Mouse (Mus musculus) hindbrain, embryonic 10.5 days (tissue): ENCODE measurements around the gene Nhsl1. TPM values are rescaled to one million over a fixed set of nuclear protein-coding genes. Genes with fewer than 3 reads are reported as not detected.

Experiments
- DNase-seq: peaks from one replicate; pipeline ENCODE4 v3.0.0-alpha.2; 2017; ENCODE audit warnings: low spot score
- H3K27ac ChIP-seq: fragments of 300-500 bp; sonication (generic); 2 replicates; pipeline ENCODE4 v1.5.1; 2016; ENCODE audit warnings: mild to moderate bottlenecking, moderate library complexity
- H3K27me3 ChIP-seq: fragments of 300-500 bp; sonication (generic); 2 replicates; pipeline ENCODE4 v1.6.1; 2016; ENCODE audit warnings: mild to moderate bottlenecking; ENCODE audit not compliant: poor library complexity, insufficient read depth, severe bottlenecking
- H3K36me3 ChIP-seq: fragments of 300-500 bp; sonication (generic); 2 replicates; pipeline ENCODE4 v1.6.1; 2016; ENCODE audit warnings: mild to moderate bottlenecking, moderate library complexity
- H3K4me1 ChIP-seq: fragments of 300-500 bp; sonication (generic); replicated peaks from 2 replicates; pipeline ENCODE4 v1.6.1; 2016; ENCODE audit warnings: mild to moderate bottlenecking
- H3K4me3 ChIP-seq: fragments of 300-500 bp; sonication (generic); 2 replicates; pipeline ENCODE4 v1.5.1; 2016; ENCODE audit warnings: mild to moderate bottlenecking, moderate library complexity
- H3K9me3 ChIP-seq: fragments of 300-500 bp; sonication (generic); 2 replicates; pipeline ENCODE4 v1.6.1; 2016; ENCODE audit warnings: mild to moderate bottlenecking, moderate library complexity
- WGBS: fragments of 180-500 bp; shearing (Covaris S2); methylation state at CpG from one replicate; pipeline ENCODE4 v1.1.7; 2016; 5-methylcytosine and 5-hydroxymethylcytosine counted together
- polyA plus RNA-seq: library from polyadenylated mRNA; unstranded; fragments of >200 nt; fragmentation: Nextera tagmentation; extraction: Ambion mirVana; gene quantifications from 2 replicates; pipeline ENCODE4 v1.2.1, GENCODE M21; 2016

Nhsl1 gene
- polyA plus RNA-seq, 1 experiment from 2014 or later = 15.7 TPM

DNA sequence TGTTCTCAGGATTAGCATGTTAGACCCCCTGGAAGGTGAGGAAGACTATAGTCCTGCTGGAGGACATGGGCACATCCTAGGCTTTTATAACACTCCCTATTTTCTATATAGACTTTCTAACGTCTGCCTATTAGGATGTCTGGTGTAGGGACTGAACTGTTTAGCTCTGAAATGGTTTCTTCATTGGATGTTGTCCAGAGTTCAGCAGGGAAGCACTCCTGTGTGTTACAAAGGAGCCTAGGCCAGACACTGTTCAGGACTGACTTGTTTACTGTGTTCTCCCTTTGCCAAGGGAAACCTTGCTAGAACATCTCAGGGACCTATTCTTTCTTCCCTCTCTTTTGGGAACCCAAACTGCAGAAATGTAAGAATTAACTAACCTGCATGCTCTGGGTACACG is 90.3 kb downstream of the Nhsl1 start:
- Histone ChIP-seq H3K4me3 (peak overlapping the region; percentile 65), H3K27me3 (no peaks in the 10 kb centered on the region), H3K36me3 (no peaks in the 10 kb centered on the region), H3K4me1 (peaks cover 76% of the 10 kb centered on the region), H3K27ac (peak overlapping the region; percentile 93), H3K9me3 (no peaks in the 10 kb centered on the region)
- 35% methylated on average over 2 of the region's 2 CpGs for WGBS
- DNase-seq = no peak

DNA sequence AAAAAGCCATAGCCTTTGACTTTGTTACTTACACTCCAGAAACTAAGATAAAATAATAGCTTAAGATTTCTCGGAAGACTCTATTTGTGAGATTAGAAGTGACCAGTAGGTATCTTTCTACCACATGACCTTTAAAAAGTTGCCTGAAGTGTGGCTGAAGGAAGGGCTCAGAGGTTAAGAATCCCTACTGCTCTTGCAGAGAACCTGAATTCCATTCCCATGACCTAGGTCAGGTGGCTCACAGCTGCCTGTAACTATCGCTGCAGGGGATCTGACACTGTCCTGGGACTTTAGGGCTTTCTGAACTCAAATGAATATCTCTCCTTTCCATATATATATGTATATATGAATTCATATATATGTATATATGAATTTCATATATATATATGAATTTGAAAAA is 92.5 kb downstream of the Nhsl1 start:
- DNase-seq = no peak
- no peaks in the 10 kb centered on the region for H3K36me3 ChIP-seq
- no peaks in the 10 kb centered on the region for H3K27me3 ChIP-seq
- H3K4me3 ChIP-seq = peak overlapping the region; percentile 65; the same call in 1 of the 2 replicates
- H3K4me1 ChIP-seq = peaks cover 82% of the 10 kb centered on the region
- no peaks in the 10 kb centered on the region for H3K9me3 ChIP-seq
- H3K27ac ChIP-seq = no peak overlapping the region
- 36% methylated on average over 2 of the region's 2 CpGs for WGBS

GRCm38 (mm10) chr10:18415946-18416345 is 97.2 kb downstream of the Nhsl1 start:
- Histone ChIP-seq H3K27ac (no peak overlapping the region), H3K36me3 (peaks cover 16% of the 10 kb centered on the region), H3K27me3 (no peaks in the 10 kb centered on the region), H3K9me3 (no peaks in the 10 kb centered on the region), H3K4me1 (peaks cover 77% of the 10 kb centered on the region), H3K4me3 (no peak overlapping the region)
- no peak for DNase-seq
- 90% methylated on average over 11 of the region's 11 CpGs for WGBS

- H3K27me3 ChIP-seq = no peaks in the 10 kb centered on the region
- DNase-seq = no peak
- H3K36me3 ChIP-seq = peaks cover 26% of the 10 kb centered on the region
- peak overlapping the region; percentile 64 for H3K27ac ChIP-seq
- 38% methylated on average over 7 of the region's 7 CpGs for WGBS
- peaks cover 69% of the 10 kb centered on the region for H3K4me1 ChIP-seq
- H3K4me3 ChIP-seq = no peak overlapping the region
- H3K9me3 ChIP-seq = no peaks in the 10 kb centered on the region
Observed at GRCm38 (mm10) chr10:18418160-18418559, 99.4 kb downstream of the Nhsl1 start.

DNA sequence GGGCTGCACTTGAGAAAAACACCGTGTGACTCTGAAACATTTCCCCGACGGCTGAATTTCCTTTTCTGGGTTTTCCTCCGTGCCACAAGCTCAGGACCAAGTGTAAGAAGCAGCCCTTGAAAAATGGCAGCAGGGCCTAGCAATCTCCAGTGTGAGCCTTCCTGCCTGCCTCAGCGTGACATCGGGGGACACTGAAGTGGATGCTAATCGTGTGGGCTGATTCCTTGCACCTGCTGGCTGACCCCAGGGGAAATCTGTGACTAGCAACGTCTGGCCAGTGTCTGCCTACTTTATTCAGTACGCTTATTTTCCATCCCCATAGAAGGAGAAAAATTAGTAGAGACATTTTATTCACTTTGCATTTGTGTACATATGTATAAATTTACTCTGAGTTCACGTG is 100.7 kb downstream of the Nhsl1 start:
- H3K27me3 ChIP-seq = no peaks in the 10 kb centered on the region
- no peak for DNase-seq
- WGBS = 64% methylated on average over 10 of the region's 10 CpGs
- H3K4me3 ChIP-seq = no peak overlapping the region
- H3K27ac ChIP-seq = no peak overlapping the region
- H3K9me3 ChIP-seq = no peaks in the 10 kb centered on the region
- H3K4me1 ChIP-seq = peaks cover 74% of the 10 kb centered on the region
- peaks cover 26% of the 10 kb centered on the region for H3K36me3 ChIP-seq

DNA sequence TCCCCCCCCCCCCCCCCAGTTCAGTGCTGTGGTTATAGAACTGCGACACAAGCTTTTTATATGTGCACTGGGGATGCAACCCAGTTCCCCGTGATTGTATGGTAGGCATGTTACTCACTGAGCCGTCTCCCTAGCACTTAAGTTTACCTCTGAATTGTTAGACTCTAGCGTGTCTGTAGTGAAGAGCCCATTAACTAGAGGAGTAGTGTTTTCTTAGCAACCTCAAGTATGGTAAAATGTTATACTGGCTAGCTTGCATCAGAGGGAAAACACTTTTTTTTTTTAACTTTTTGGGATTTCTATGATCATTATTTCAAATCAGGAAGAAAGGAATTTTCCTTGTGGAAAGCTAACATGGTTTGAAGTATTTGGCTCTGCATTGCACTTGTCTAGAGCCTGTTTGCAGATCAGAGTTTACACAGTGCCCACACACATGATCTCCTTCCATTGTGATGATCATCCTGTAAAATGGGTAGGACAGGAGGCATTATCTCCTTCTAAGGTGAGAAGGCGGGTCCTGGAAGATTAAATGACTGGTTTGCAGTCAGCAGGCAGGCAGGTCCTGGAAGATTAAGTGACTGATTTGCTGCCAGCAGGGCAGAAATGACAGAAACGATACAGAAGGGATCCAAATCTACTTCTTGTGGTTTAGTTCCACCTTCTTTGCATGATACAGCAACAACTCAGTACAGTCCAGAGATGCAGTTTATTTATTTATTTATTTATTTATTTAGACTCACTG is 101.6 kb downstream of the Nhsl1 start:
- no peaks in the 10 kb centered on the region for H3K9me3 ChIP-seq
- WGBS = 86% methylated on average over 6 of the region's 6 CpGs
- peaks cover 26% of the 10 kb centered on the region for H3K36me3 ChIP-seq
- no peaks in the 10 kb centered on the region for H3K27me3 ChIP-seq
- DNase-seq = no peak
- H3K27ac ChIP-seq = no peak overlapping the region
- no peak overlapping the region for H3K4me3 ChIP-seq
- peaks cover 66% of the 10 kb centered on the region for H3K4me1 ChIP-seq

DNA sequence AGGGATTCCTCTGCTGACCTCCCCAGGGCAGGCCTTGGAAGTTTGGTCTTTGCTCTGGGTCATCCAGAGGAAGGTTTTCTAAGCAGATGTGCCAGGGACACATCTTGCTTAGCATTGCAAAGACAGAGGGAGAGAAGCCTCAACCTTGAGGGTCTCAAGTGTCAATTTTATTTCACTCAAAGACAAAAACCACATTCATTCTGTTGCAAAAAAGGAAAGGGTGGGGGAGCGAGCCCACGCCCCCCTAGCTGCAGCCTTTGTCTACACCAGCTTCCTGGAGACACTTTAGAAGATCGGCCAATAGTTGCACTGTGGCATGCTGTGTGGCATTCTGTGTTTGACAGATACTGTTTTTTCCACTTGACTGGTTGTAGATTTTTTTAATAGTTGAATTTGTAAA is 104.2 kb downstream of the Nhsl1 start:
- Histone ChIP-seq H3K36me3 (peaks cover 47% of the 10 kb centered on the region), H3K9me3 (0 out of 2 replicates have a peak, but pooled peaks cover 5% of the 10 kb centered on the region), H3K4me3 (no peak overlapping the region), H3K27ac (peak overlapping the region; percentile 76), H3K27me3 (no peaks in the 10 kb centered on the region), H3K4me1 (peaks cover 45% of the 10 kb centered on the region)
- no peak for DNase-seq
- WGBS = 14% methylated on average over 3 of the region's 3 CpGs

DNA sequence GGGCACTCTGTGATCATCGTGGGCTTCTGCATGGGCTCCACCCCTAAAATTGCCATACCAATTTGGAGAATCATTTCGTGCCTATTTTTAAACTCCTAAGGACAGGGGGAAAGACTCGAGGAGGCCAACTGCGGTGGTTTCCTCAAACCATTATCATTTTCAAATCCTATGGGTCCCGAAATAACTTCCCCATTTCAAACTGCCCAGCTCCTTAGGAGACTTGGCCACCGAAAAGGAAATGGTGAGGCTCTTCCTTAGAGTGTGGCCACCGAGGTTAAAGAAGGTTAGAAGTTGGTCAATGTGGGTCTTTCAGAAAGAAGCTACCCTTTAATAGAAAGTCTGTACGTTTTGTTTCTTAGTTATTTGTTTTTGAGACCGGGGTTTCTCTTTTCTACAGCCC is 104.8 kb downstream of the Nhsl1 start:
- no peak overlapping the region for H3K4me3 ChIP-seq
- H3K9me3 ChIP-seq = peaks cover 8% of the 10 kb centered on the region
- H3K27ac ChIP-seq = peak overlapping the region; percentile 62
- peaks cover 39% of the 10 kb centered on the region for H3K4me1 ChIP-seq
- peaks cover 53% of the 10 kb centered on the region for H3K36me3 ChIP-seq
- H3K27me3 ChIP-seq = no peaks in the 10 kb centered on the region
- DNase-seq = no peak
- WGBS = 44% methylated on average over 9 of the region's 9 CpGs

GRCm38 (mm10) chr10:18427866-18428265 is 109.1 kb downstream of the Nhsl1 start:
- Histone ChIP-seq H3K36me3 (peaks cover 40% of the 10 kb centered on the region), H3K9me3 (peaks cover 18% of the 10 kb centered on the region), H3K27me3 (no peaks in the 10 kb centered on the region), H3K4me3 (no peak overlapping the region), H3K27ac (no peak overlapping the region), H3K4me1 (peaks cover 43% of the 10 kb centered on the region)
- 97% methylated on average over 9 of the region's 9 CpGs for WGBS
- DNase-seq = no peak

GRCm38 (mm10) chr10:18429533-18429932 is 110.7 kb downstream of the Nhsl1 start:
- Histone ChIP-seq H3K36me3 (peaks cover 40% of the 10 kb centered on the region), H3K27me3 (no peaks in the 10 kb centered on the region), H3K4me1 (peaks cover 34% of the 10 kb centered on the region), H3K4me3 (no peak overlapping the region), H3K27ac (no peak overlapping the region), H3K9me3 (peaks cover 18% of the 10 kb centered on the region)
- WGBS = 97% methylated on average over 3 of the region's 3 CpGs
- DNase-seq = no peak

DNA sequence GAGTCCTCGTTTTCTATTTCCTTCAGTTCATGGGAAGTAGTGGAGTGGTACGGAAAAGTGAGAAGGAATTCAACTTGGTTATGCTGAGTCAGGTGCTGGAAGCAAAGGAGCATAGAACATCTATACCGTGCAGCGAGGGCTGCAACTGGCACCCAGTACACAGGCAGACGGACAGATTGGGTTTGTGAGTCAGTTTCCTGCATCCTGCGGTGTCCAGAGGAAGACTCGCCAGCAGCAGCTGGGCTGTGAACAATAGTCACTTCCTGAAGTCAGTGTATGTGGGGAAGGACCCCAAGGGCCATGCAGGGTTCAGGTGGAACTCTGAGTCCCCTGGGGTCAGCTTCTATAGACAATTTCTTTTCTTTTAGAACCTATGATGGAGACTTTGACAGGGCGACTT is 111.4 kb downstream of the Nhsl1 start:
- H3K27ac ChIP-seq = no peak overlapping the region
- H3K27me3 ChIP-seq = no peaks in the 10 kb centered on the region
- WGBS = 71% methylated on average over 8 of the region's 8 CpGs
- H3K9me3 ChIP-seq = peaks cover 18% of the 10 kb centered on the region
- no peak for DNase-seq
- peaks cover 40% of the 10 kb centered on the region for H3K36me3 ChIP-seq
- no peak overlapping the region for H3K4me3 ChIP-seq
- H3K4me1 ChIP-seq = peaks cover 39% of the 10 kb centered on the region

GRCm38 (mm10) chr10:18430973-18431372 is 112.2 kb downstream of the Nhsl1 start:
- Histone ChIP-seq H3K36me3 (peaks cover 39% of the 10 kb centered on the region), H3K27ac (peak overlapping the region; percentile 86), H3K9me3 (peaks cover 18% of the 10 kb centered on the region), H3K27me3 (no peaks in the 10 kb centered on the region), H3K4me1 (peaks cover 47% of the 10 kb centered on the region), H3K4me3 (peak overlapping the region; percentile 43)
- WGBS = 4% methylated on average over 18 of the region's 18 CpGs
- DNase-seq = peak; percentile 54

DNA sequence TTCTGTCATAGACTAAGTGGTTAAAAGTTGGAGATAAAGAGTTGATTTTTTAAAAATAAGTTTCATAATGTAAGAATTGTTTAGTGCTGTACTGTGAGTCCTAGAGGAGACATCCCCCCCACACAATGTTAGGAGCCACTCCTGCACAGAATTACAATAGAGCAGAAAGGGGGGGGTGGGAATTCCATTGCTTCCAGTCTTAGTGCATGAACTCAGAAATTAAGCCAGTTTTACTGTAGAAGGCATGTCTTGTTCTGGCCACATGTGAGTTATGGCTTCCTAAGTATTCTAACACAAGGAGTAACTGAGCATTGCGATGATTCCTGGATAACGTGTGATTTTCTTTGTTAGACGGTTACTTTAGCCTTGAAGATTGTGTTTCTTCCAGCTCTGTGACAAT is 112.8 kb downstream of the Nhsl1 start:
- Histone ChIP-seq H3K27ac (no peak overlapping the region), H3K4me1 (peaks cover 53% of the 10 kb centered on the region), H3K27me3 (no peaks in the 10 kb centered on the region), H3K36me3 (peaks cover 33% of the 10 kb centered on the region), H3K9me3 (peaks cover 15% of the 10 kb centered on the region), H3K4me3 (no peak overlapping the region)
- 86% methylated on average over 3 of the region's 3 CpGs for WGBS
- no peak for DNase-seq
